Mouse (Mus musculus): ENCODE results near the gene Cpne2. TPM values are rescaled to one million over a fixed set of nuclear protein-coding genes. Genes with fewer than 3 reads are reported as not detected.

Gene Cpne2
- polyA plus RNA-seq (2012; rRNA removed) (2.3 and 2.6 TPM in 2 replicates), polyA plus RNA-seq (2014; fragmentation: Nextera tagmentation; extraction: Ambion mirVana) (2.5 and 2.7 TPM in 2 replicates)

GRCm38 (mm10) chr8:94532873-94533671 is at the start of gene Cpne2:
TSS of gene Cpne2 (plus strand) at chr8:94532990.
- peaks cover 36% of the 10 kb centered on the region for H3K27me3 ChIP-seq (ENCODE audit: control insufficient read depth, insufficient read depth, low read length)
- no peak within 1 kb of the TSS for H3K9ac ChIP-seq (replicated peaks)
- no peaks in the 10 kb centered on the region for H3K9me3 ChIP-seq (ENCODE audit: control insufficient read depth, low read length)
- 1% methylated on average over 73 of the region's 81 CpGs for WGBS (ENCODE audit: insufficient replicate concordance)
- no peaks in the 10 kb centered on the region for H3K36me3 ChIP-seq (replicated peaks; ENCODE audit: control insufficient read depth, insufficient read depth, low read depth)
- peak within 1 kb of the TSS; percentile 47 to 54 for H3K4me3 ChIP-seq (ENCODE audit: insufficient read depth in 1 of 2, low read depth in 2 of 2, low read length in 2 of 2)
- ATAC-seq (ENCODE audit: insufficient read depth) (peak; percentile 66), DNase-seq (ENCODE audit: low read depth in 3 of 3, low spot score in 3 of 3) (no peak)
- TF ChIP-seq EP300 (IDR thresholded peaks at IDR 0.05; ENCODE audit: low read depth) (no peak), CTCF (IDR thresholded peaks at IDR 0.05; ENCODE audit: low read depth) (peak; percentile 20; the same call in 1 of the 2 replicates)
- H3K4me2 ChIP-seq (ENCODE audit: low read depth): peak within 1 kb of the TSS; percentile 61
- no peaks in the 10 kb centered on the region for H3K4me1 ChIP-seq (replicated peaks; ENCODE audit: control insufficient read depth in 2 of 2, insufficient read depth in 2 of 2, low read length in 1 of 2)
- H3K27ac ChIP-seq: no peak within 1 kb of the TSS

- H3K36me3 ChIP-seq (replicated peaks; ENCODE audit: control insufficient read depth, insufficient read depth, low read depth): no peaks in the 10 kb centered on the region
- no peaks in the 10 kb centered on the region for H3K9me3 ChIP-seq (ENCODE audit: control insufficient read depth, low read length)
- H3K4me1 ChIP-seq (replicated peaks; ENCODE audit: control insufficient read depth in 2 of 2, insufficient read depth in 2 of 2, low read length in 1 of 2): no peaks in the 10 kb centered on the region; a peak in 1 of 4 replicates
- ATAC-seq (ENCODE audit: insufficient read depth) (no peak), DNase-seq (ENCODE audit: low read depth in 3 of 3, low spot score in 3 of 3) (no peak)
- H3K9ac ChIP-seq (replicated peaks): no peak overlapping the region
- H3K27ac ChIP-seq: no peak overlapping the region
- no peak overlapping the region for H3K4me3 ChIP-seq (ENCODE audit: insufficient read depth in 1 of 2, low read depth in 2 of 2, low read length in 2 of 2)
- TF ChIP-seq EP300 (IDR thresholded peaks at IDR 0.05; ENCODE audit: low read depth) (no peak), CTCF (IDR thresholded peaks at IDR 0.05; ENCODE audit: low read depth) (no peak)
- 45% methylated on average over 3 of the region's 3 CpGs for WGBS (ENCODE audit: insufficient replicate concordance)
- H3K27me3 ChIP-seq (ENCODE audit: control insufficient read depth, insufficient read depth, low read length): no peaks in the 10 kb centered on the region
- no peak overlapping the region for H3K4me2 ChIP-seq (ENCODE audit: low read depth)
Observed at GRCm38 (mm10) chr8:94485288-94485687, 47.5 kb upstream of the Cpne2 start.

- no peaks in the 10 kb centered on the region for H3K9me3 ChIP-seq (ENCODE audit: control insufficient read depth, low read length)
- ATAC-seq (ENCODE audit: insufficient read depth): no peak
- 8% methylated on average over 2 of the region's 2 CpGs for WGBS (ENCODE audit: insufficient replicate concordance)
Observed at GRCm38 (mm10) chr8:94485882-94486281, 46.9 kb upstream of the Cpne2 start.

GRCm38 (mm10) chr8:94488016-94488415 is 44.8 kb upstream of the Cpne2 start:
- Histone ChIP-seq H3K4me3 (ENCODE audit: insufficient read depth in 1 of 2, low read depth in 2 of 2, low read length in 2 of 2) (no peak overlapping the region), H3K9ac (replicated peaks) (no peak overlapping the region), H3K9me3 (ENCODE audit: control insufficient read depth, low read length) (no peaks in the 10 kb centered on the region), H3K4me1 (replicated peaks; ENCODE audit: control insufficient read depth in 2 of 2, insufficient read depth in 2 of 2, low read length in 1 of 2) (peaks cover 0 to 3% of the 10 kb centered on the region in 2 experiments; a peak in 1 of 4 replicates), H3K36me3 (replicated peaks; ENCODE audit: control insufficient read depth, insufficient read depth, low read depth) (no peaks in the 10 kb centered on the region), H3K4me2 (ENCODE audit: low read depth) (no peak overlapping the region), H3K27ac (no peak overlapping the region), H3K27me3 (ENCODE audit: control insufficient read depth, insufficient read depth, low read length) (no peaks in the 10 kb centered on the region)
- DNase-seq (ENCODE audit: low read depth in 3 of 3, low spot score in 3 of 3): no peak
- ATAC-seq (ENCODE audit: insufficient read depth): no peak
- whole genome bisulfite sequencing (ENCODE audit: insufficient replicate concordance): 38% methylated on average over 2 of the region's 2 CpGs
- TF ChIP-seq EP300 (IDR thresholded peaks at IDR 0.05; ENCODE audit: low read depth) (no peak), CTCF (IDR thresholded peaks at IDR 0.05; ENCODE audit: low read depth) (no peak)

More at GRCm38 (mm10) chr8:94485882-94486281, 46.9 kb upstream of the Cpne2 start:
- Histone ChIP-seq H3K4me3 (ENCODE audit: insufficient read depth in 1 of 2, low read depth in 2 of 2, low read length in 2 of 2) (no peak overlapping the region), H3K36me3 (replicated peaks; ENCODE audit: control insufficient read depth, insufficient read depth, low read depth) (no peaks in the 10 kb centered on the region), H3K4me1 (replicated peaks; ENCODE audit: control insufficient read depth in 2 of 2, insufficient read depth in 2 of 2, low read length in 1 of 2) (no peaks in the 10 kb centered on the region; a peak in 1 of 4 replicates), H3K27ac (no peak overlapping the region), H3K9ac (replicated peaks) (no peak overlapping the region), H3K4me2 (ENCODE audit: low read depth) (no peak overlapping the region), H3K27me3 (ENCODE audit: control insufficient read depth, insufficient read depth, low read length) (no peaks in the 10 kb centered on the region)
- DNase-seq (ENCODE audit: low read depth in 3 of 3, low spot score in 3 of 3): no peak
- TF ChIP-seq CTCF (IDR thresholded peaks at IDR 0.05; ENCODE audit: low read depth) (peak; percentile 58), EP300 (IDR thresholded peaks at IDR 0.05; ENCODE audit: low read depth) (no peak)

- no peaks in the 10 kb centered on the region for H3K27me3 ChIP-seq (ENCODE audit: control insufficient read depth, insufficient read depth, low read length)
- H3K4me2 ChIP-seq (ENCODE audit: low read depth): no peak overlapping the region
- no peak overlapping the region for H3K4me3 ChIP-seq (ENCODE audit: insufficient read depth in 1 of 2, low read depth in 2 of 2, low read length in 2 of 2)
- ATAC-seq (ENCODE audit: insufficient read depth): no peak
- TF ChIP-seq CTCF (IDR thresholded peaks at IDR 0.05; ENCODE audit: low read depth) (no peak), EP300 (IDR thresholded peaks at IDR 0.05; ENCODE audit: low read depth) (peak; percentile 45; the same call in 1 of the 2 replicates)
- H3K9me3 ChIP-seq (ENCODE audit: control insufficient read depth, low read length): no peaks in the 10 kb centered on the region
- 31% methylated on average over 4 of the region's 4 CpGs for WGBS (ENCODE audit: insufficient replicate concordance)
- H3K4me1 ChIP-seq (replicated peaks; ENCODE audit: control insufficient read depth in 2 of 2, insufficient read depth in 2 of 2, low read length in 1 of 2): peaks cover 0 to 3% of the 10 kb centered on the region in 2 experiments; a peak in 1 of 4 replicates
- no peak overlapping the region for H3K27ac ChIP-seq
- H3K36me3 ChIP-seq (replicated peaks; ENCODE audit: control insufficient read depth, insufficient read depth, low read depth): no peaks in the 10 kb centered on the region
- no peak for DNase-seq (ENCODE audit: low read depth in 3 of 3, low spot score in 3 of 3)
- H3K9ac ChIP-seq (replicated peaks): no peak overlapping the region
Observed at GRCm38 (mm10) chr8:94489809-94490483, 42.8 kb upstream of the Cpne2 start.

All from liver, embryonic 14.5 days (tissue).